Mouse (Mus musculus): Measurements from ENCODE around the gene Lrr1. TPM values are rescaled to one million over a fixed set of nuclear protein-coding genes. Genes with fewer than 3 reads are reported as not detected.
A peak's percentile ranks its signal among the peaks of the same experiment; 100 is the strongest.

Gene Lrr1
- polyA plus RNA-seq, 2 experiments, result 11.1 to 21.3 TPM

- DNase-seq (ENCODE audit: low read depth in 3 of 3, low spot score in 3 of 3) (no peak), ATAC-seq (ENCODE audit: insufficient read depth) (no peak)
- TF ChIP-seq CTCF (IDR thresholded peaks at IDR 0.05; ENCODE audit: low read depth) (no peak), EP300 (IDR thresholded peaks at IDR 0.05; ENCODE audit: low read depth) (no peak)
- no peak within 1 kb of the TSS for H3K4me3 ChIP-seq (ENCODE audit: insufficient read depth in 1 of 2, low read depth in 2 of 2, low read length in 2 of 2)
- 79% methylated on average over 16 of the region's 16 CpGs for WGBS (ENCODE audit: insufficient replicate concordance)
- no peaks in the 10 kb centered on the region for H3K27me3 ChIP-seq (ENCODE audit: control insufficient read depth, insufficient read depth, low read length)
- no peaks in the 10 kb centered on the region for H3K9me3 ChIP-seq (ENCODE audit: control insufficient read depth, low read length)
- H3K27ac ChIP-seq, result no peak within 1 kb of the TSS
- no peak within 1 kb of the TSS for H3K9ac ChIP-seq (replicated peaks)
- peaks cover 0 to under 1% of the 10 kb centered on the region in 2 experiments; a peak in 1 of 4 replicates for H3K4me1 ChIP-seq (replicated peaks; ENCODE audit: control insufficient read depth in 2 of 2, insufficient read depth in 2 of 2, low read length in 1 of 2)
- peaks cover 46% of the 10 kb centered on the region for H3K36me3 ChIP-seq (replicated peaks; ENCODE audit: control insufficient read depth, insufficient read depth, low read depth)
- no peak within 1 kb of the TSS for H3K4me2 ChIP-seq (ENCODE audit: low read depth)
Measured at GRCm38 (mm10) chr12:69204052-69204833, 35.6 kb downstream of the Lrr1 start, which contains the start of gene Gm49384. Gene Gm49384 (minus strand): TSS chr12:69204267.

- H3K9ac ChIP-seq (replicated peaks), result no peak overlapping the region
- DNase-seq (ENCODE audit: low read depth in 3 of 3, low spot score in 3 of 3) (no peak), ATAC-seq (ENCODE audit: insufficient read depth) (no peak)
- no peaks in the 10 kb centered on the region for H3K27me3 ChIP-seq (ENCODE audit: control insufficient read depth, insufficient read depth, low read length)
- 77% methylated on average over 8 of the region's 8 CpGs for WGBS (ENCODE audit: insufficient replicate concordance)
- no peak overlapping the region for H3K27ac ChIP-seq
- H3K4me3 ChIP-seq (ENCODE audit: insufficient read depth in 1 of 2, low read depth in 2 of 2, low read length in 2 of 2), result no peak overlapping the region
- no peaks in the 10 kb centered on the region for H3K9me3 ChIP-seq (ENCODE audit: control insufficient read depth, low read length)
- no peak overlapping the region for H3K4me2 ChIP-seq (ENCODE audit: low read depth)
- no peak for TF ChIP-seq EP300 (IDR thresholded peaks at IDR 0.05; ENCODE audit: low read depth)
- TF ChIP-seq CTCF (IDR thresholded peaks at IDR 0.05; ENCODE audit: low read depth), result no peak
- H3K36me3 ChIP-seq (replicated peaks; ENCODE audit: control insufficient read depth, insufficient read depth, low read depth), result peaks cover 42% of the 10 kb centered on the region
- no peaks in the 10 kb centered on the region for H3K4me1 ChIP-seq (replicated peaks; ENCODE audit: control insufficient read depth in 2 of 2, insufficient read depth in 2 of 2, low read length in 1 of 2)
Measured at GRCm38 (mm10) chr12:69207396-69207795, 38.8 kb downstream of the Lrr1 start.

- ATAC-seq (ENCODE audit: insufficient read depth) (no peak), DNase-seq (ENCODE audit: low read depth in 3 of 3, low spot score in 3 of 3) (no peak)
- Histone ChIP-seq H3K9ac (replicated peaks) (no peak overlapping the region), H3K9me3 (ENCODE audit: control insufficient read depth, low read length) (no peaks in the 10 kb centered on the region), H3K27ac (no peak overlapping the region), H3K4me3 (ENCODE audit: insufficient read depth in 1 of 2, low read depth in 2 of 2, low read length in 2 of 2) (no peak overlapping the region), H3K4me1 (replicated peaks; ENCODE audit: control insufficient read depth in 2 of 2, insufficient read depth in 2 of 2, low read length in 1 of 2) (no peaks in the 10 kb centered on the region), H3K27me3 (ENCODE audit: control insufficient read depth, insufficient read depth, low read length) (no peaks in the 10 kb centered on the region), H3K36me3 (replicated peaks; ENCODE audit: control insufficient read depth, insufficient read depth, low read depth) (peaks cover 42% of the 10 kb centered on the region), H3K4me2 (ENCODE audit: low read depth) (no peak overlapping the region)
- WGBS (ENCODE audit: insufficient replicate concordance), result 91% methylated on average over 7 of the region's 7 CpGs
- TF ChIP-seq CTCF (IDR thresholded peaks at IDR 0.05; ENCODE audit: low read depth), result no peak
- TF ChIP-seq EP300 (IDR thresholded peaks at IDR 0.05; ENCODE audit: low read depth), result no peak
Measured at GRCm38 (mm10) chr12:69207926-69208325, 39.3 kb downstream of the Lrr1 start.

- Histone ChIP-seq H3K9me3 (ENCODE audit: control insufficient read depth, low read length) (no peaks in the 10 kb centered on the region), H3K9ac (replicated peaks) (no peak overlapping the region), H3K36me3 (replicated peaks; ENCODE audit: control insufficient read depth, insufficient read depth, low read depth) (peaks cover 42% of the 10 kb centered on the region), H3K27me3 (ENCODE audit: control insufficient read depth, insufficient read depth, low read length) (no peaks in the 10 kb centered on the region), H3K4me2 (ENCODE audit: low read depth) (no peak overlapping the region), H3K27ac (no peak overlapping the region), H3K4me1 (replicated peaks; ENCODE audit: control insufficient read depth in 2 of 2, insufficient read depth in 2 of 2, low read length in 1 of 2) (no peaks in the 10 kb centered on the region), H3K4me3 (ENCODE audit: insufficient read depth in 1 of 2, low read depth in 2 of 2, low read length in 2 of 2) (no peak overlapping the region)
- WGBS (ENCODE audit: insufficient replicate concordance), result 81% methylated on average over 2 of the region's 2 CpGs
- no peak for DNase-seq (ENCODE audit: low read depth in 3 of 3, low spot score in 3 of 3)
- ATAC-seq (ENCODE audit: insufficient read depth), result no peak
- TF ChIP-seq CTCF (IDR thresholded peaks at IDR 0.05; ENCODE audit: low read depth), result peak; percentile 65
- no peak for TF ChIP-seq EP300 (IDR thresholded peaks at IDR 0.05; ENCODE audit: low read depth)
Measured at GRCm38 (mm10) chr12:69208520-69208919, 39.9 kb downstream of the Lrr1 start.

- no peak for ATAC-seq (ENCODE audit: insufficient read depth)
- no peak overlapping the region for H3K4me3 ChIP-seq (ENCODE audit: insufficient read depth in 1 of 2, low read depth in 2 of 2, low read length in 2 of 2)
- no peak for DNase-seq (ENCODE audit: low read depth in 3 of 3, low spot score in 3 of 3)
- no peak overlapping the region for H3K27ac ChIP-seq
- no peak overlapping the region for H3K4me2 ChIP-seq (ENCODE audit: low read depth)
- no peak for TF ChIP-seq EP300 (IDR thresholded peaks at IDR 0.05; ENCODE audit: low read depth)
- no peak for TF ChIP-seq CTCF (IDR thresholded peaks at IDR 0.05; ENCODE audit: low read depth)
- no peaks in the 10 kb centered on the region for H3K27me3 ChIP-seq (ENCODE audit: control insufficient read depth, insufficient read depth, low read length)
- no peaks in the 10 kb centered on the region for H3K4me1 ChIP-seq (replicated peaks; ENCODE audit: control insufficient read depth in 2 of 2, insufficient read depth in 2 of 2, low read length in 1 of 2)
- peaks cover 53% of the 10 kb centered on the region for H3K36me3 ChIP-seq (replicated peaks; ENCODE audit: control insufficient read depth, insufficient read depth, low read depth)
- H3K9ac ChIP-seq (replicated peaks), result no peak overlapping the region
- 89% methylated on average over 18 of the region's 18 CpGs for WGBS (ENCODE audit: insufficient replicate concordance)
- no peaks in the 10 kb centered on the region for H3K9me3 ChIP-seq (ENCODE audit: control insufficient read depth, low read length)
Measured at GRCm38 (mm10) chr12:69210056-69210979, 41.7 kb downstream of the Lrr1 start.
